ENCODE assay signal across 8 mouse cellular contexts in genomic region chr9:69989303-69990121, GRCm38 (mm10). TPM values are rescaled to one million over a fixed set of nuclear protein-coding genes. Genes with fewer than 3 reads are reported as not detected.
DNase-seq lines count a peak whose midpoint lies in the region; ATAC-seq lines count a peak whose summit lies in the region.

Gene Bnip2 (plus strand): TSS chr9:69989466.

- peak; percentile 73 for DNase-seq in WW6 (ENCODE audit: low read depth, low spot score)
- peak; percentile 92 to 97 for DNase-seq in cerebellum, postnatal 4 days (ENCODE audit: low spot score in 2 of 2)
- DNase-seq in gastrocnemius, adult 18-20 months (ENCODE audit: low spot score), result peak; percentile 96
- peak; percentile 94 to 95 for DNase-seq in left cerebral cortex, adult 18-20 months (ENCODE audit: low spot score in 2 of 2)
- peak; percentile 94 for DNase-seq in right cerebral cortex, adult 18-20 months
- peak; percentile 88 for DNase-seq in urinary bladder, postnatal 10 days (ENCODE audit: low spot score)

- peak; percentile 95 for ATAC-seq in hindbrain, embryonic 16.5 days

- H3K9me3 ChIP-seq in hindbrain, embryonic 16.5 days (ENCODE audit: control insufficient read depth, low read length), result no peaks in the 10 kb centered on the region

- H3K27ac ChIP-seq in hindbrain, embryonic 16.5 days (ENCODE audit: low read depth, low read length), result peak within 1 kb of the TSS; percentile 95
- peak within 1 kb of the TSS; percentile 68 for H3K27ac ChIP-seq in macrophage

- H3K4me3 ChIP-seq in hindbrain, embryonic 16.5 days (ENCODE audit: low read length), result peak within 1 kb of the TSS; percentile 100
- H3K4me3 ChIP-seq in macrophage (ENCODE audit: inconsistent target), result peak within 1 kb of the TSS; percentile 76

- WGBS in hindbrain, embryonic 16.5 days, result under 1% methylated on average over 73 of the region's 76 CpGs
- WGBS in macrophage (ENCODE audit: missing documents), result under 1% methylated on average over 60 of the region's 76 CpGs

- peak within 1 kb of the TSS; percentile 75 for H3K4me2 ChIP-seq in hindbrain, embryonic 16.5 days (ENCODE audit: low read length)

- H3K9ac ChIP-seq in hindbrain, embryonic 16.5 days (ENCODE audit: low read depth, low read length), result peak within 1 kb of the TSS; percentile 100

- peaks cover 43% of the 10 kb centered on the region for H3K79me2 ChIP-seq in macrophage (ENCODE audit: inconsistent target)

- peaks cover 19% of the 10 kb centered on the region for H3K4me1 ChIP-seq in hindbrain, embryonic 16.5 days (ENCODE audit: control insufficient read depth, insufficient read depth, low read depth, low read length)

- no peaks in the 10 kb centered on the region for H3K36me3 ChIP-seq in hindbrain, embryonic 16.5 days (ENCODE audit: control insufficient read depth, insufficient read depth, low read length)
- no peaks in the 10 kb centered on the region for H3K36me3 ChIP-seq in macrophage (ENCODE audit: inconsistent target)

- H3K27me3 ChIP-seq in hindbrain, embryonic 16.5 days (replicated peaks; ENCODE audit: control insufficient read depth, insufficient read depth, low read length), result no peaks in the 10 kb centered on the region

RNA-seq across cellular contexts. Expression of gene Bnip2, which starts in this region (rescaled TPM):
- total RNA-seq in gastrocnemius, adult 18-20 months (2021), result 10 to 100 TPM; 84.2 to 89.2 TPM
- polyA plus RNA-seq in hindbrain, embryonic 16.5 days (2015; fragmentation: Nextera tagmentation; extraction: Ambion mirVana), result 61.7 and 71.2 TPM in 2 replicates
- 10 to 100 TPM; 40.6 to 40.7 TPM for total RNA-seq in left cerebral cortex, adult 18-20 months (2021)
- total RNA-seq in macrophage (2018; cell fraction: chromatin; rRNA removed), result 100 to 1,000 TPM; 171 to 445 (median 317) TPM
- 100 to 1,000 TPM; 107 to 183 (median 142) TPM for total RNA-seq in macrophage (2018; cell fraction: cytosol; rRNA removed)
- total RNA-seq in macrophage (2018; cell fraction: nucleus; rRNA removed), result 100 to 1,000 TPM; 158 to 335 (median 244) TPM
- polyA plus RNA-seq in macrophage (2018), result 124 to 188 TPM (median 130 TPM) in 3 replicates

Comparison
In these comparisons a context has a peak if more than half of its experiments do, and no peak if none do; other contexts are left out.
1. Peak in every context shown above with its lines: DNase-seq, ATAC-seq, H3K4me3 ChIP-seq and H3K27ac ChIP-seq.